Mouse (Mus musculus): Measurements from ENCODE around the gene Ptpn18.

Gene Ptpn18

DNA sequence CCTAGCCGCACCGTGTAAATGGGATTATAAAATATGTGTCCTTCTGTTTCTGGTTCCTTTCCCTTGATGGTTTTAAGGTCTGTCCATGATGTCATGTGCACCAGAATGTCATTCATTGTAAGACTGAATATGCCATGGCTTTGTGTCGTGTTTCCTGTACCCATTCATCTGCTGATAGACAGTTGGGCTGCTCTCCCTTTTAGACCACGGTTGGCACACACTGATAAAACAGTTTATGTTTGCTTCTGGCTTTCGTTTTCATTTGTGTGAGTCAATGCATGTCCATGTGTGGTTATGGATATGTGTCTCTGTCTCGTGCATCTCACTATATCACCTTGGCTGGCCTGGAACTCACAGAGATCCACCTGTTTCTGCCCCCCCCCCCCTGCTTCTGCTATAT, 5.9 kb downstream of the Ptpn18 start:
- DNase-seq (ENCODE audit: low read depth, low spot score), result no peak

DNA sequence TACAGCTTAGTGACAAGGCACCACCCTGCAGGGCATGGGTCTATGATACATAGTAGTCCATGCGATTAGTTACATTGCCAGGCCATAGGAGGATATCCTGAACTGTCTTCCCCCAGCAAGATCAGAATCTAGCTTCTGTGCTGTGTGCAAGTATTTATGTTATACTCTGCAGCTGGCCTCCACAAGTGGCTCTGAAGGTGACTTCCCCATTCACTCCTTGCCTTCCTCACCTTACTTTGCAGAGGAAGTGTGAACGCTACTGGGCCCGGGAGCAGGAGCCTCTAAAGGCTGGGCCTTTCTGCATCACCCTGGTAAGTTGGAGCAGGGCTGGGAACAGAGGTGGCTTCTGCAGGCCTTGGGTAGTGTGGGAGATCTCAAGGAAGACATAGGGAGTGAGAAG, 8.5 kb downstream of the Ptpn18 start:
- DNase-seq (ENCODE audit: low read depth, low spot score), result no peak

- no peak for DNase-seq (ENCODE audit: low read depth, low spot score)
Observed at GRCm38 (mm10) chr1:34468500-34468899, 8.9 kb downstream of the Ptpn18 start.

DNA sequence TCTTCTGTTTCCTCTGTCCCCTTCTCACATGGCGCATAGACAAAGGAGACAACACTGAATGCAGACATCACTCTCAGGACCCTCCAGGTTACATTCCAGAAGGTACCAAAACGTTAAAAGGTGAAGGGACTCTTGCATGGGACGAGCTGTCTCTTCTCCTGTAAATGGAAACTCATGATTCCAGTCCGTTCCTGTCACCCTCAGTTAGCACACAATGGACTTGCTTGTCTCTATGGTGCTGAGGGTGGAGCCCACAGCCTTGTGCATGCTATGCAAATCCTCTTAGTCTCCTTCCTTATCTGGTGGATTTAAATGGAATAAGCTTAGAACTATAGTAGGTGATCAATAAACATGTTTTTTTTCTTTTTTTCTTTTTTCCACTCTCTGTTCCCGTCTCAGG, 10.2 kb downstream of the Ptpn18 start:
- DNase-seq (ENCODE audit: low read depth, low spot score), result no peak

DNA sequence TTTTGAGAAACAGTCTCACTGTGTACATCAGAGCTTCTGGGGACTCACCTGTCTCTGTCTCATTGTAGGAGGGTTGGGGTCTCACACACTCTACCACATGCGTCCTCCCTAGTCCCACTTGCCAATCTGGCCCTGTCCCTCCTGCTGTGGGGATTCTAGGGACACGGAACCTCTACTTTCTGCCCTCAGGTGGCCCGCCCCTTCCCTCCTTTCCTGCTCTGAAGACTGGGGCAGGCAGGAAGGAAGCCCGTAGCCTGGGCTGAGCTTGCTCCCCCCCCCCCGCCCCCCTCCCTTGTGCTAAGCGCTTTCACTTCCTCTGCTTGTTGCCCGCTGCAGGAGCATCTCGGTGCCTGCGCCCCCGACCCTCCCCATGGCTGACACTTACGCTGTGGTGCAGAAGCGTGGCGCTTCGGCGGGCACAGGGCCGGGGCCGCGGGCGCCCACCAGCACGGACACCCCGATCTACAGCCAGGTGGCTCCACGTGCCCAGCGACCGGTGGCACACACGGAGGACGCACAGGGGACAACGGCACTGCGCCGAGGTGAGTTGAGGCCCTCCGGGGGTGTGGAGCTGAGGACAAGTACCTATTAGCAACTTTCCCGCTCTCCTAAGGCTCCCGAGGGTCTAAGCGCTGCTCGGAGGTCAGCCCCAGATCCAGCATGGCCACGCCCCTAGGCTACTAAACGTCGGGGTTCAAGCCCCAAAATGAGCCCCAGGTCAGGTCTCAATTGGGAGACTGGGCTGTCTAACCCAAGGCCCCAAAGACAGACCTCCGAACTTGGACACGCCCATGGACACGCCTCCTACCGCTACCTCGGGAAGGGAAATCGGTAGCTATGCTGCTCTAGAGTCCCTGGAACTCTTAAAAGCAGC, 13.1 kb downstream of the Ptpn18 start:
- no peak for DNase-seq (ENCODE audit: low read depth, low spot score)

DNA sequence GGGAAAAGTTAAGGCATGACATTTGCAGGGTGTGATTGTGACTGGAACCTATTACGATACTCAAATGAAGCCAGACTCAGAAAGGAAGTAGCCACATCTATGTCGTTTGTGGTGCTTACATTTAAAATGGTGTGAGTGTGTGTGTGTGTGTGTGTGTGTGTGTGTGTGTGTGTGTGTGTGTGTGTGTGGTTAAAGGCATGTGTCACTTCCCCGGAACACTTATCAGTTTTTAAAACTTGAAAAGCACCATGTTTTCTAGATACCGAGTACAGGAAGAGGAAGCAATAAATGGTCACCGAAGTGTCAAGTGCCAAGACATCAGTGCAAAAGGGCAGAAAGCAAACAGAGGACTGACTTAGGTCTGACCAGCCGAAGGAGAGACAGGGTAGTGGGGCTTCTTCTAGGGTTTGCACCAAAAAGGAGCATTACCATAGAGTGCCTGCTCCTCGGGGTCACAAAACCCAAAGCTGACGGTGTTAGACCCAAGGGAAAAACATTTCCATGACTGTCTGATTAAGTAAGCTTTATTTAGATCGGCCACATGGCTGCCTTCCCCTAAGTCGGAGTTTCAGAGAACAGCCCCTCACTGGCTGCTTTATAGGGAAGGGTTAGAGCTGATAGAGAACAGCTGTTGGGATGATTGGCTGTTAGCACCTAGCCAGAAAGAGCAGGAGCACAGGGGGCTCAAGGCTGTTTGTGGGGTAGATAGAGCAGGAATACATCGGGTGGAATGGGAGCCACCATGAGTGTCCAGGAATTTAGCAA, 19.5 kb downstream of the Ptpn18 start:
- no peak for DNase-seq (ENCODE audit: low read depth, low spot score)

DNA sequence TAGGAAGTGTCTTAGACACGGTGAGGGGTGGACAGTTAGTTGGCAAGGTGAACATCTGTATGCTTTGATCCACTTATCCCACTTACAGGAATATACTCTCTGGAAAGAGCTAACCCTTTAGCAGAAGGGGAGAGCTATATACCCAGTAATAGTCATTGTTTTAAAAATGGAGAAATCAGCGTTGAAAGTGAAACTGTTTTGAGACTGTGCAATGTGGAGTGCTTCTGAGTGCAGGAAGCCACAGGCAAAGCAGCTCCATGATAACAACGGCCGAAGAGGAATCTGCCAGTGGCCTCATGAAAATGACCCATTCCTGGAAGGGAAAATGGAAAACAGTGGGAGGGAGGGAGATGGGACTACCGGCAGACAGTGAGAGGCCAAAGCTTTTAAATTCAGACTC, 21.2 kb downstream of the Ptpn18 start:
- no peak for DNase-seq (ENCODE audit: low read depth, low spot score)

DNA sequence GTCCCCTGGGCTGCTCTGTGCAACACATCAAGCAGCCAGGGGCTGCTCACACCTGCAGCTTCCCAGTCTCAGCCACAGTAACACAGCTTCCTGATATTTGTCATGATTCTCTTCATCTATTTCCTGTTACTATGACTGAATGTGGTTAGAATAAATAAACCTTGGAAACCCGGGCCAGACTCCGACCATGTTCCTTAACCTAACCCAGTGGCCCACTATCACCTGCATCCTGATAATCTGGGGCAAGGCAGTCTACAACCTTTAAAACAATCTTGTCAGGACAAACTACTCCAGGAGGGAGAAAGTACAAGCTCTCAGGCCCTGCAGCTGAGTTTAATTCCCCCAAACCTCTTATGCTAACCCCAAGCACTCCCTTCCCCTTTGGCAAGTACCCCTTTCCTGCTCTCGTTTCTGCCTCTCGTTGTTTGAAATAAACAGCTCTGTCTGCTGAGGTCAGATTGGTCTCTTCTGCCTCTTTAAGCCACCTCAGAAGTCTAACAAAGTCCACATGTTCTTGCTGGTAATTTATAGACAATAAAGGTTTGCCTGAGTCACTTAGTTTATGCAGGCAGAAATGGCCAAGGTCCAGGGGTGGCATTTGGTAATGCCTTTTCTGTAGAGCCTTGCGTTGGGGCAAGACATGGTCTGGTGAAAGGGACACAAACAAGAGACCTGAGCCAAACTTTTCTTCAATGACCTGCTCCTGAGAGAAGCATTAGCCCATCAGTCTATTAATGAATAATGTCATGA, 22.5 kb downstream of the Ptpn18 start:
- no peak for DNase-seq (ENCODE audit: low read depth, low spot score)

GRCm38 (mm10) chr1:34484470-34484869, 24.9 kb downstream of the Ptpn18 start:
- DNase-seq (ENCODE audit: low read depth, low spot score), result no peak

DNA sequence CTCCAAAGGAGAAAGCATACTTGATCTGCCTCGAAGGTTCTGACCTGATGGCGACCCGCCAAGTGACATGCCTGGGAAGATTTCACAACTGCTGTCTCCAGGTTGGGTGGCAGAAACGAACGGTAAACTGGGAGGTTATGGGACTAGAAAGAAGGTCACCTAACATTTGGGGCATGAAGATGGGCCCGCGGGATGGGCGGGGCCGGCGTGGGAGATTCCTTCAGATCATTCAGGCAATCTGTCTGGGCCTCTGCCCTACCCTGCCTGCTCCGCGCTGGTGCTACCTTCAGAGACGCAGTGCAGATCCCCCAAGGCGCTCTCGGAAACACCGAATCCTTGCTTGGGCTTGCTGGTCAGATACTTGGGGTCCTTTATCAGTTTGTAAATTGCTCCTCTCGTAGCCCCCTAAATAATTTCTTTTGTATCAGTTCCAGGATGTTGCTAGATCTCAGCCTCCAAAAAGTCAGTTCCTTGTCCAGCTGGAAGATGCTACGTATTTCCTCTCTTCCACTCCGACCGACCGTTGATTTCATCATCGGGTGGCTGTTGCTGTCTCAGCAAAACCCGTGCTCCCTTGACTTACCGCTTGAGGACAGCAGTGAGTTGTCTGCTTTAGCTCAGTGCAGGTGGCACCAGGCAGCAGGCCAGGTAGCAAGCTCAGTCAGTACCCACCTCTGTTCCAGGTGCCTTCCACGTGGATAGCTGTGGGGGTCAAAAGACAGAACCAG, 26.1 kb downstream of the Ptpn18 start:
- DNase-seq (ENCODE audit: low read depth, low spot score), result peak; percentile 55

GRCm38 (mm10) chr1:34487383-34487782, 27.8 kb downstream of the Ptpn18 start:
- no peak for DNase-seq (ENCODE audit: low read depth, low spot score)

DNA sequence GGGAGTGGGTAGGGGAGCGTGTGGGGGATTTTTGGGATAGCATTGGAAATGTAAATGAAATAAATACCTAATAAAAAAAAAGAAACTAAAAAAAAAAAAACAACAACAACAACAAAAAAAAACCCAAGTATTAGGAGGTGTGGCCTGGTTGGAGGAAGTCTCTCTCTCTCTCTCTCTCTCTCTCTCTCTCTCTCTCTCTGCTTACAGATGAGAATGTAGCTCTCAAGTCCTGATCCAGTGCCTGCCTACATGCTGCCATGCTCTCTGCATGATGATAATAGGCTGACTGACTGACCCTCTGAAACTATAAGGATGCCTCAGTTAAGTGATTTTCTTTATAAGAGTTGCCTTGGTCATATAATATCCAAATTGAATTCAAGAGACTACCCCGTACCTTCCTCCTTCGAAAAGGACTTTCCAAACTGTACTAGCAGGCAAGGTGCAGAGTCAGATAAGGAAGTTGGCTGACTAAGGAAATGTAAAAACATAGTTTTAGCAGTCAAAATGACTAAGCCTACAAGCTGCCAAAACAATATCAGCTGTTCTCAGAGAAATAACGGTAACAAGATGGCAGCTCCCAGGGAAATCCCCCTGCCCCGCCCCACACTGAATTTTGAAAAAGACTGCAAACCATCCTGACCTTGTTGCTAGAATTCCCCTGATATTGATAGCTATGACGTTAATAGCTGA, 30.4 kb downstream of the Ptpn18 start:
- no peak for DNase-seq (ENCODE audit: low read depth, low spot score)

GRCm38 (mm10) chr1:34491480-34491879, 31.9 kb downstream of the Ptpn18 start:
- DNase-seq (ENCODE audit: low read depth, low spot score), result no peak

DNA sequence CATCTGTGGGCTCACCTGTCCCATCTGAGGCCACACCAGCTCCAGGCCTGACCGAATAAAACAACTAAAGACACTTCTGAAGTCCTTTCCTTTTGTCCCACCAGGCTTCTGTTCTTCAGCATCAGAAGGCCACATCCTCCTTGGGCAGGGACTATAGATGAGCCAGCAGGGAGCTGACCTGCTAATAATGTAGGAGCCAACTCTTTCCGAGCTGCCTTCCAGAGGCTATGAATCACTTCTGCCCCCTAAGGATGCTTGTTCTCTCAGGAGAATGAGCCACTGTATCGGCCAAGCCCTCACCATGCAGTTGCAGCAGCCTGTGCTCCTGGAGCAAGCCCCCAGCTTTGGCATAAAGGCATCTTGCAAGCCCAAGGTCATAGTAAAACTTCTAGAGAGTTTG, 43.4 kb downstream of the Ptpn18 start:
- DNase-seq (ENCODE audit: low read depth, low spot score), result no peak

GRCm38 (mm10) chr1:34505307-34505706, 45.7 kb downstream of the Ptpn18 start:
- no peak for DNase-seq (ENCODE audit: low read depth, low spot score)

DNA sequence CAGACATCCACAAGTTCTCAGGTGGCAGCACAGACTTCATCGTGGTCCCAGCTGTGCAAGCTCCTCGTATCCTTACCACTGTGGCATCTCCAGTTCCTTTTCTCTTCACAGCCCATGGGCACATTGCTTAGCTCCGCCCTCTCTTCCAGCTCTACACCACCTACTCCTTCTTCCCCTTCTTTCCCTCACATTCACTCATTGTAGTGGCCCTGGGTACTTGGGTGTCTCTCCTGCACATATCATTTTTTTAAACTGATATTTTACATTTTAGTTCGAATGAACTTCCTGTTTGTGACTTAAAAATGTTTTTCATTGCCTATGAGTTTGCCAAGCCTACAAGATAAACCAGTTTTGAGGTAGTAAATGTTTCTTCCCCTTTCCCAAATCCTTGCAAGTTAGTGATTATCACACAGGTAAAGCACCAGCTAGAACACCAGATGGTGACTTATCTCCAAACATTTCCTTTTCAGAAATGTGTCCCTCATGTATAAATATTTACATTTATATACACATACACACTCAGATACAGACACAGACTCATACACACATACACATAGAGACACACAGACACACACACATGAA, 46.5 kb downstream of the Ptpn18 start:
- no peak for DNase-seq (ENCODE audit: low read depth, low spot score)

GRCm38 (mm10) chr1:34507986-34508385, 48.4 kb downstream of the Ptpn18 start:
- no peak for DNase-seq (ENCODE audit: low read depth, low spot score)

GRCm38 (mm10) chr1:34510575-34510981, 51.0 kb downstream of the Ptpn18 start:
- DNase-seq (ENCODE audit: low read depth, low spot score), result no peak

DNA sequence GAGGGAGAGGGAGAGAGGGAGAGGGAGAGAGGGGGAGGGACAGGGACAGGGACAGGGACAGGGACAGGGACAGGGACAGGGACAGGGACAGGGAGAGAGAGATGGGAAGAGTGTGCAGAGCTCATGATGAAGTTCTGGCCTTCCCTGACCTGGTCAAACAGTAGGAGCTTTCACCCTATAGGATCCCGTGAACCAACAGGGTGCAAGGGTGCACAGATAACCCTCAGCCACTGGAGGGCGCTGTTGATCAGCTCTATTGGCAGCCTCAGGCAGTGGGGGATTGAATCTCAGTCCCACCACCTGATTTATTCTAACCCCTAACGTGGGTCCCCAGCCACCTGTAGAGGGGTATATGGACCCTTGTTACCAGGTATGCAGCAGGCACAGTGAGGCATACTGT, 51.5 kb downstream of the Ptpn18 start:
- DNase-seq (ENCODE audit: low read depth, low spot score), result peak; percentile 36

- DNase-seq (ENCODE audit: low read depth, low spot score), result no peak
Observed at GRCm38 (mm10) chr1:34513068-34513467, 53.5 kb downstream of the Ptpn18 start.

DNA sequence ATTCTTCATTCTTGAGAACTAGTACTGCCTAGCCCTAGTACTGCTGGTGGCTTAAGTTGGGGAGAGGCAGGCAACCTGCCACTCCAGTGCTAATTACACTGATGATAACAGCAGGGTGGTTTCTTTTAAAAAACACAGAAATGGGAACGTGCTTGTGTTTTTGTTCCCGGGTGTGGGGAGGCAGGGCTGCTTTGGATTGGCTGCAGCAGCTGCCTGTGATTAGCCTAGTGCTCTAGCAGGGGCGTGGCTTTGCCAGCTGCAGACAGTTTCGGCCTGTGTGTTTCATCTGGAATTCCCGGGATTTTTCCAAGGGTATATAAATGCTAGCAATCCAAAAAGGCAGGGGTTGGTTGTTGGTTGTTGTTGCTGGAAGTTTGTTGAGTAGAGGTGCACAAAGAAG, 57.0 kb downstream of the Ptpn18 start:
- no peak for DNase-seq (ENCODE audit: low read depth, low spot score)
